Mouse (Mus musculus): ENCODE results near the gene Hmg20b.

DNA sequence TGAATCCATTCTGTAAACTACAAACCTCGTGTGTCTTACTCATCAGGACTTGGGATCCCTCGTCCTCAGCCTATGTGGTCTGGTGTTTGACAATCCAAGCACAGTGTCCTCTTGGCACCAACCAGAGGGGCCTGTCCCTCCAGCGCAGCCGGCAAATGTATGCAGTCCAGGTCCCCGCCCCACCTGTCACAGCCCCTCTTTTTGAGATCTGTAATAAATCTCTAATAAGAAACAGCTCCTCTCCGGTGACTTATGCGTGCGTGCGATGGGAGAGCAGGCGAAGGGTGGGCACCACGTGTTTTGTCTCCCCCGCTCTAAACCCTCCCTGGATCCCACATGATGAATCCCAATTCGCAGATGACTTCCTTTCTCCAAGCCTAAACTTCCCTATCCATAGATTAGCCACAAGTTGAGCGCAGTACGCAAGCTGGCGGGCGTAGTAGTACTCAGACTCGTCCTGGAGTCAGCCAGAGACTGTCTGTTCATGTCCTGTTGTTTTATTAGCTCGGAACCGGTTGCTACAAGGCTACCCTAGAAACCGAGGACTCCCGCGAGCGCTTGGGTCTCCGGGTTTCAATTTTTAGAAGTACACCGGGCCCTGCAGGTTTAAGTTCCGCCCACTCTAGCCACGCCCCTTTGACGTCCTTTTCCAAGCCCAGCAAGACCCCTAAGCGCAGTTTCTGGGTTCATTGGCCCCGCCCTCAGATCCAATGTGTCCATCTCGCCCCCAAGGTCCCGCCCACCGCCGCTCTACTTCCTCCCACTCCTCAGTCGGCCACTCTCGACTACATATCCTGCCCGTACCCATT is 30.3 kb downstream of the Hmg20b start:
- TF ChIP-seq CTCF (IDR thresholded peaks at IDR 0.05; ENCODE audit: low read depth, low read length) (no peak), POLR2A (IDR thresholded peaks at IDR 0.05; ENCODE audit: insufficient read depth, low read length) (no peak)

Data from ES-Bruce4 (cell line).